Mouse (Mus musculus): ENCODE measurements around the gene Unc119b. TPM values are rescaled to one million over a fixed set of nuclear protein-coding genes. Genes with fewer than 3 reads are reported as not detected.

Unc119b gene
- 10 to 100 TPM; 50.5 to 65.3 TPM for polyA plus RNA-seq (2017; shearing (Covaris generic))

GRCm38 (mm10) chr5:115134234-115135165, at the start of gene Unc119b:
Unc119b (minus strand) TSS chr5:115134975.

GRCm38 (mm10) chr5:115158040-115158983, 23.5 kb upstream of the Unc119b start, which contains the start of gene Mlec:
Mlec (minus strand) TSS chr5:115158179.

DNA sequence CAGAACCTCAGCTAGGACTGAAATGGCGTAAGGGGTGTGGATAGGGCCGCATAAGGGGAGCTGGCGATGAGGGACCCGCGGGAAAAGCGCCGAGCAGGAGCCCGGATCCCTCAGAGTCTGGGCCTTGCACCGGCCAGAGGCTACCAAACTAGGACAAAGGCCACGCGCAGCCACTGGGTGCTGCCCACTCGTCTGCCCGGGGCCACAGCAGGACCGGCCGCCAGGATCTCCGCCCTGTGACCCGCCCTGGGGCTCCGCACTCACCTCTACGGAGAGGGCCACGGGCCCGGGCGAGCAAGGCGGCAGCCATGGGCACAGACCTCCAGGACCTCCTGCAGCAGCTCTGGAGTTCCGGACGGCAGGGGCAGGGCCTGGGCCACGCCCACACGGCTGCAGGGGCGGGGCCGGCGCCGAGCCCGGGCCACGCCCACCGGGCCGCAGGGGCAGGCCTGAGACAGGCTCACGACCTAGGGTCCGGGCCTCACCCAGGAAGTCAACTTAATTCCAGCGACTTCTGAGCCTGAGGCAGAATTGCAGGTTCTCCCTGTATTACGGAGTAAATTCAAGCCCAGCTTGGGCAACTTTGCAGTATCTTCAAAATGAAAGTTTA, 15.7 kb downstream of the Unc119b start, which contains the start of gene Acads:
Gene Acads, minus strand, starts transcription at position 386 of the 610 bp plus-strand sequence.

DNA sequence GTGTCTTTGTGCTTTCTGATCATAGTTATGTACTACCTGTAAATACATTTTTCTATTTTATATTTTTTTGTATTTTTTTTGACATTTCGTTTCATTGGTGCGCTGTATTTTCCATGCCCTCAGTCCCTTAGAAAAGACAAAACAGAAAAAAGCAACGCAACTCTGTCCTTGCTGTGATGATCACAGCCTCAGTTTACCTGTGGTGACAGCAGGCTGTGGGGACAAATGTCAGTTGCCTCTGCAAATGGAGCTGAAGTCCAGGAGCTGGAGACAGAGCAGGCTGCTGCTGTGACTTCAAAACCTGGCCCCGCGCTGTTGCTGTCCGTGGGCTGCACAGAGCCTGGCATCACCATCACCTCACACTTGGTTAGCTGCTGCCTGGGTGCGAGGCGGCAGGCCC, 36.6 kb downstream of the Unc119b start, which contains the start of gene Gm10401:
Gene Gm10401, minus strand, starts transcription at position 101 of the 400 bp plus-strand sequence.

Other genes with a start within 250 kb of the Unc119b start
- 10 to 100 TPM; 14.1 to 19.6 TPM for gene Oasl2, start 238.0 kb downstream of the Unc119b start, polyA plus RNA-seq (2017; shearing (Covaris generic))
- gene Oasl1, start 211.7 kb downstream of the Unc119b start, polyA plus RNA-seq (2017; shearing (Covaris generic)), result 1 to 10 TPM; 1.9 to 6.5 TPM
- gene 2210016L21Rik, start 192.8 kb downstream of the Unc119b start, polyA plus RNA-seq (2017; shearing (Covaris generic)), result 10 to 100 TPM; 44.6 to 56.6 TPM
- gene Hnf1a, start 163.9 kb downstream of the Unc119b start, polyA plus RNA-seq (2017; shearing (Covaris generic)), result under 1 TPM; 0.05 to 0.06 TPM
- 10 to 100 TPM; 55.5 to 58.1 TPM for gene Sppl3, start 123.8 kb downstream of the Unc119b start, polyA plus RNA-seq (2017; shearing (Covaris generic))
- gene Gm10401, start 36.7 kb downstream of the Unc119b start, polyA plus RNA-seq (2017; shearing (Covaris generic)), result not detected
- gene Acads, start 15.6 kb downstream of the Unc119b start, polyA plus RNA-seq (2017; shearing (Covaris generic)), result 10 to 100 TPM; 43.3 to 48.4 TPM
- 10 to 100 TPM; 52.9 to 86.0 TPM for gene Mlec, start 23.2 kb upstream of the Unc119b start, polyA plus RNA-seq (2017; shearing (Covaris generic))
- under 1 TPM; 0.29 to 0.76 TPM for gene Cabp1, start 59.4 kb upstream of the Unc119b start, polyA plus RNA-seq (2017; shearing (Covaris generic))
- 100 to 1,000 TPM; 160 to 229 TPM for gene Pop5, start 100.9 kb upstream of the Unc119b start, polyA plus RNA-seq (2017; shearing (Covaris generic))
- gene Rnf10, start 137.9 kb upstream of the Unc119b start, polyA plus RNA-seq (2017; shearing (Covaris generic)), result 100 to 1,000 TPM in 1 of 2 experiments, 10 to 100 TPM in 1; 91.3 to 145 TPM
- gene Coq5, start 144.7 kb upstream of the Unc119b start, polyA plus RNA-seq (2017; shearing (Covaris generic)), result 10 to 100 TPM; 28.5 to 38.5 TPM
- 100 to 1,000 TPM; 438 to 603 TPM for gene Dynll1, start 166.0 kb upstream of the Unc119b start, polyA plus RNA-seq (2017; shearing (Covaris generic))
- 100 to 1,000 TPM; 126 to 162 TPM for gene Srsf9, start 192.2 kb upstream of the Unc119b start, polyA plus RNA-seq (2017; shearing (Covaris generic))
- gene Gatc, start 206.2 kb upstream of the Unc119b start, polyA plus RNA-seq (2017; shearing (Covaris generic)), result 10 to 100 TPM; 20.3 to 23.1 TPM
- 10 to 100 TPM; 43.1 to 47.1 TPM for gene Triap1, start 206.2 kb upstream of the Unc119b start, polyA plus RNA-seq (2017; shearing (Covaris generic))
- 100 to 1,000 TPM; 570 to 585 TPM for gene Cox6a1, start 214.0 kb upstream of the Unc119b start, polyA plus RNA-seq (2017; shearing (Covaris generic))